Mouse (Mus musculus) gastrocnemius, adult 8-10 months (tissue): ENCODE measurements at regions not wholly inside any gene's neighbourhood (a gene's known extent, or its start where the extent isn't known, plus 50 kb on each side); places are given as distances from the start of the nearest gene placed in this dataset.

Experiments
- DNase-seq, 2 experiments: peaks; one replicate each; pipeline ENCODE4 v3.0.0; 2022; ENCODE audit warnings: low spot score in 2 of 2

DNA sequence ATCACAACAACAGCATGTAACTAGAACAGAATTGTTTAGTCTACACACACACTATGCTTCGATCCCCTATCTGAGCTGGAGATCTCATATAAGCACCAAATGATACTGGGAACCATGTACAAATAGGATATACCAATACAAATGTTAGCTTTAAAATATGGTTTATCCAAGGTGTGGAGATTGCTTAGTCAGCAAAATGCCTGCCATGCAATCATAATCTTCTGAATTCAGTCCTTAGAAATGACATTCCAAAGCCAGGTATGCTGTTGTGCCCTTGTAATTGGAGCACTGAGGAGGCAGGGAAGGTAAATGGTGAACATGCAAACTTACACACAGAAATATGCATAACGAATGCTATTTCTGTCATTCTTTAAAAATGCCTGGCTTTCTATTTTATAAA, 54.0 kb upstream of the Thsd7b start:
- no peak for DNase-seq

DNA sequence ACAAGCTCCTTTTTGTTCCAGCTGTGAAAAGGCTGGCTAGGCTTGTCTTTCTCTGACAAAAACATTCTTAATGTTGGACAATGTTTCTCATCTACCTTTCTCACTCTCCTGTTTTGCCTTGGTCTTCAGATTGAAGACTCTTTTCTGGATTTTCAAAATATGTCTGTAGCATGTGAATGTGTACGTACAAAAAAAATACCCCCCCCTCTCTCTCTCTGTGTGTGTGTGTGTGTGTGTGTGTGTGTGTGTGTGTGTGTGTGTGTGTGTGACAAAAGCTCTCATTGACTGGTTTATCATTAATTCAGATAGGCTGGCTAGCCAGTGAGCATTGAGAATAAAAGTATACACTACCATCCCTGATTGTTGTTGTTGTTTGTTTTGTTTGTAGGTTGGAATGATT, 64.3 kb upstream of the Thsd7b start:
- DNase-seq: no peak

DNA sequence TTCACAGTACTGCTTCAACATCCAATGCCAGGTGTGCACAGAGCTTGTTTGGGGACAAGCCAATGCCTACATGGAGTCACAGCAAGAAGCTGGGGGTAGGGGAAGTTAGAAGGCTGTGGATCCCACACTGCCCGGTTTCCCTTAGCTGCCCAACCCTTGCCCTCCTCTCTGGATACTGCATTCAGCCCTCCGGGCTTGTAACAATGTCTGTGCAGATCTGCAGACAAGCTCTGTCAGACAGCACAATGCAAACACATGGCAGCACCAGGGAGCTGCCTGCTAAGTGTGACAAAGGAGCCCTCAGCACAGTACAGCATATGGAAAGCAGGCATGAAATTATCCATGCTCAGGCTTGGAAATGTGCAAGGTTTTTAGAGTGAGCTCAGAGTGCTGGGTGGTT, 64.7 kb upstream of the Thsd7b start:
- no peak for DNase-seq

GRCm38 (mm10) chr1:129207674-129208073, 65.4 kb upstream of the Thsd7b start:
- no peak for DNase-seq

DNA sequence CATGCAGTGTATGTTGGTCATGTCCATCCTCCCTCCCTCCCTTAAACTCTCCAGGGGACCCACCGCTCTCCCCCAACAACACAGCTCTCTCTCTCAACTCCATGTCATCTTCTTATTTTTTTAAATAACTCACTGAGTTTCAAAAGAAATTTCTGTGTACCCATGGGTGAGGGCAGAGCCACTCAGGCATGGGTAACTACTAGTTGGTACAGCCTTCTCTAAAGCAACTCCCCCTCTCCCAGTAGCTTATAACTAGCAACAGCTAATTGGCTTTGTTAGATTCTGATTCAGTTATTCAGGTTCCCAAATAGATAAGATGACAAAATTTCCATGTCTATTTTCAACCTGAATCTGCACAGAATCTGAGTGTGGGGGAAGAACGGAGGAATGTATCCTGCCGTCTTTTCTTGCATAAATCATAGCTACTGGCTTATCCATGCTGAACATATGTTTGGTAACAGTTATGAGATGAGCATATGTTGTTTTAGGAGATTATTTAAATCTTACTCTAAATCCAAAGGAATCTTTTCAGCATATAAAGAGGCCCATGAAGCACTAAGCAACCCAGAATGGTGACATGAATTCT, 92.8 kb upstream of the Thsd7b start:
- no peak for DNase-seq

GRCm38 (mm10) chr1:129169936-129170335, 103.2 kb upstream of the Thsd7b start:
- DNase-seq: no peak

DNA sequence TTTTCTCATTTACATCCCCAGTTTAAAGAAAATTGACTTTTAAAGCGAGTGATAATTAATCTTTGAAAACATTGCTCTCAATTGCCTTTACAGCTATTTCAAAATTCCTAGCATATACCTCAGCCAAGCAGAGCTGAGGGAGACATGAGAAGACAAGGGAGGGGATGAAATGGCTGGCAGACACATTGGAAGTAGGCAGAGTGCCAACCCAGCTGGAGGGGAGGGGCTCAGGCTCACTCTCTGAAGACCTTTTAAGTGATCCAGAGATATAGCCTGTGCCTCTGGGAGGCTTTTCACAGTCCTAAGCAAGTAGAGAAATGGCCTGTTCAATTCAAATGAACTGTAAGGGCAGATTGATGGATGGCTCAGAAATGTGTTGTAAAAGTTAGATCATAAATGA, 122.5 kb upstream of the Thsd7b start:
- DNase-seq: no peak

- DNase-seq: no peak
Measured at GRCm38 (mm10) chr1:129148733-129149388, 124.2 kb upstream of the Thsd7b start.

GRCm38 (mm10) chr1:129146395-129147094, 126.6 kb upstream of the Thsd7b start:
- no peak for DNase-seq

GRCm38 (mm10) chr1:129138783-129139182, 134.3 kb upstream of the Thsd7b start:
- no peak for DNase-seq

DNA sequence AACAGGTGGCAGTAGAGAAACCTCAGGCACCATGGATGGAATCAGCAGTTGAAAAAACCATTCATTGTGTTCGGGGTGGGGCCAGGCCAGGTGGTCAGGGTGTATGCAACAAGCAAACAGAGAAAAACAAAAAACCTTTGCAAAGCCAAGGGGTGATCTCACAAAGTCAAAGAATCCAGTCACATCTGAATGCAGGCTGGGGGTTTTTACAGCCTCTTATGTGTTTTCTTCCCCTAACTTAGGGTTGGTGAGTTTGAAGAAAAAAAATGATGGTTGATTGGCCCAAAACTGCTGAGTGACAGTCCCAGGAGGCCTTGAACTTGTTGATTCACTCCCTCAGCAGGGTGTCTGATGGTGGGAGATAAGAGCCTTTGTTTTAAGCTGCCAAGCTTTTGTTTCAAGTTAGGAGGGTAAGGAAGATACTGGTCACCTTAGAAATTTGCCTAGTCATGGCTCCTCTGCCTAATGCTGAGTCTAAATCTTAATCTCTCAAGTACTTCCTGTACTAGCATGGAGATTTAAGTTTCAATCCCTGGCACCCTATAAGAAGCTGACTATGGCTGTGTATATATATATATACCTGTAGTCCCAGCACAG, 166.0 kb upstream of the Thsd7b start:
- DNase-seq: no peak

DNA sequence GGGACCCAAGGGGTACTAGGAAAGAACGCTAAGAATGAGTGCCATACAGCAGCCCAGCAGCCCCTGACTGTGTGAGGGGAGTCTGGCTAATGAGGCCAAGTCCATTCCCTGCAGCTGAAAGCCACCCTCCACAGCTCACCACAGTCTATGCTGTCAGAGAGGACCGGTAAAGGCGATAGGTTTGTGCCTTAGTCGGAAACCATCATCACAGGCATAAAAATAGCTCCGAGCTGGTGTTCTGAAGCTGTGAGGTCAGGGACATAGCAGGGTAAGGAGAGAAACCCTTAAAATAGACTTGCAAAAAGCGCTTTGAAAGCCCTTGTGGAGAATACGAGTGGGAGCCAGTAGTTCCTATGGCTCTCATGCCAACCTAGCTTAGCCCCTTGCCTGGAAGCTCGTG, 172.1 kb upstream of the Thsd7b start:
- no peak for DNase-seq

DNA sequence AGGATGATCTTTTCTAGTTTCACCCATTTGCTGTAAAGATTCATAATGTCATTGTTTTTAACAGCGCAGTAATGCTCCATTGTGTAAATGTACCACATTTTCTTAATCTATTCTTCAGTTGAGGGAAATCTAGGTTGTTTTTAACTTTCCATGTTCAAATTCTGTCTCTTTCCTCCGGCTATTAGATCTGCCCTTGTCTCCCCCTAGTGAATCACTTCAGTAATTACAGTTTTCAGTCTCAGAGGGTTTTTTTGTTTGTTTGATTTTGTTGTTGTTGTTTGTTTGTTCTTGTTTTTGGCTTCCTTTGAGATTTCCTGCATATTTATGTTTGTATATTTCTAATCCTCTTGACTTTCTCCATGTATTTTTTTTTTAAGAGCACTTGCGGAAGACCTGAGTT, 194.8 kb upstream of the Thsd7b start:
- DNase-seq: no peak

DNA sequence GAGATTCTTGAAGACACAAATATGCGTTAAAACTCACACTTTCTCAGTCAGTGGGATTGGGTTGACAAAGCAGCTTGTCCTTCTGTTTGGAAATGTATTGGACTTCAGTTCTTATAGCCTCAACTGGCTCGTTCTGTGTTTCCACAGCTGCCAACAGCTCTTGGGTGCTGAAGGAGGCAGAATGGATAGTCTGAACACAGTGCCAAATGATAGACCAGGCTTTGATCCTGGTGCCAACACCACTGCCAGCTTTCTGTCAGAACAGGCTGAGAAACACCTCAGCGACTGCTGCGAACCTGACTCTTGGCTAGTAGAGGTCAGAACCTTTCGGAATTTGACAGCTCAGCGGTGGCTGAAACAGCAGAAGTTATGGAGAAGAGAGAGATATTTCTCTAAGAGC, 215.9 kb upstream of the Thsd7b start:
- no peak for DNase-seq

DNA sequence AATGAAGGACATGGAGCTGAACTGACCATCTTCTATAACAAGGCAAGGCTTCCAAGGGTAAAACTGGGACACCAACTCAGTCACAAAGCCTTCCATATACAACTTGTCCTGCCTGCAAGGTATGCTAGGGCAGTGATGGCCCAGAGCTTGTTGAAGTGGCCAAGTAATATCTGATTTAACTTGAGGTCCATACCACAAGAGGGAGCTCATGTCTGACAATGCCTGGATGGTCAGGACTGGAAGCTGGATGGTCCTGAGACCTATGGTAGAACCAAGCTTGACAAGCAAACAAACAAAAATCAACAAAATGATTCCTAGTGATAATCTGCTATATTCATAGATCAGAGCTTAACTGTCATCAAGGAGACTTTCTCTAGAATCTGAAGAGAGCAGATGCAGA, 217.8 kb upstream of the Thsd7b start:
- no peak for DNase-seq

DNA sequence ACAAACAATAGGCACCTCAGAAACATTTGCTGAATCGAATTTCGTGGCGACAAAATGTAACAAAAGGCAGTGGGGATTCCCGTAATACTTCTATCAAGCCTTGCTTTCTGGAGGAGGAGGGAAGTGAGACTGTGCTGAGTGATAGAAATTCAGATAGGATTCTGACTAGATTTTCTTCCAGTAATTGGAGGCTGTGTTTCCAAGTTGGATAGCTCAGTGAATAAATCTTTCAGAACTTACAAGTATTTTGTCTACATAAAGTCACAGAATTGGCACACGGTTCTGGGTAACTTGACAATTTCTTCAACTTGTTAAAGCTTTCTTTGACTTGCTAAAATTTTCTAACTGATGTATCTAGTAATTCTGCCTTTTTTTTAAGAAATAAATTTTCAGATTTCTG, 239.4 kb upstream of the Thsd7b start:
- no peak for DNase-seq

- DNase-seq: no peak
Measured at GRCm38 (mm10) chr1:129005899-129006298, 267.2 kb upstream of the Thsd7b start.

DNA sequence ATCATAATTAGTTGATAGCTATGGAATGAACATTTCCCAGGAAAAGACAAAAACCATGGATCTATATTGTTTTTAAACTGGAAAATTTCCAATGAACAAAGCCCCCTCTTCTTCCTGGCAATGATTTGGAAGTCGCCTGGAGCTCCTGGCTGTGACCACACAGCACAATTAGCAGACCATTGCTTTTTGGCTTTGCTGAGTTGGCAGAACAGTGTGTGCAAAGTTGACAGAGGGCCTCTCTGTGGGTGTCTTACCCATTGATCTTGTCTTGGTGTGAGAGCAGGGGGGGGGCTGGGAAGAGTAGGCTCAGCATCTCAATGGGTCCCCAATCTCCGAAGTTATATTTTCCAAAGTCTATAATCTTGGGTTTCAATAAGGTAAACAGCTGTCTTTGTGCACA, 270.8 kb upstream of the Thsd7b start:
- DNase-seq: no peak

GRCm38 (mm10) chr1:129001766-129002165, 271.3 kb upstream of the Thsd7b start:
- DNase-seq: no peak

- no peak for DNase-seq
Measured at GRCm38 (mm10) chr1:128999741-129000517, 273.2 kb upstream of the Thsd7b start.

DNA sequence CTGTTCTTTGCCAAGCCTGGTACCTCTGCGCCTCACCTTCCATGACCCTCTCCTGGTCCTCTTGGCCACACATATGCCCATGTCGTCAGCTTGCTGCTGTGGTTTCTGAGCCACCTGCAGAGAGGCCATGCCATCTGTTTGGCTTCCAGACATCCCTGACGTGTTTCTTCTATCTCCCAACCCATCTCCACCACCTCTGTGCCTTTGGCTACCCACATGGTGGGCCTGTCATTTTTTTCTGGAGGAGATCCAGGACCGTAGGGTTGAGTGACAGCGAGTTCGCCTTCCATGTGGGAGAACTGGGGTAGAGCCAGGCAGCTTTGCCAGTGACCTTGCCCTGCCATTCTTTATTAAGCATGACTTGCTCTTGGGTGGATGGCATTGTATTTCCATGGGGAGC, 278.4 kb upstream of the Thsd7b start:
- DNase-seq: no peak

GRCm38 (mm10) chr1:128983411-128983810, 289.7 kb upstream of the Thsd7b start:
- no peak for DNase-seq
